Mouse (Mus musculus): ENCODE results near the gene Pnkp.

The Pnkp gene

GRCm38 (mm10) chr7:44853596-44854355 lies 3.2 kb upstream of the Pnkp start:
- DNase-seq, result no peak

- DNase-seq, result peak; percentile 94 to 96
Measured at GRCm38 (mm10) chr7:44854356-44855031, 2.4 kb upstream of the Pnkp start.

- DNase-seq, result no peak
Measured at GRCm38 (mm10) chr7:44855036-44855435, 1.9 kb upstream of the Pnkp start.

GRCm38 (mm10) chr7:44856265-44856916 lies 548 bp upstream of the Pnkp start:
- DNase-seq, result no peak

GRCm38 (mm10) chr7:44857905-44858304 lies 966 bp downstream of the Pnkp start:
- peak in 1 of 2 experiments; percentile 54 for DNase-seq

- DNase-seq, result no peak
Measured at GRCm38 (mm10) chr7:44859896-44860295, 3.0 kb downstream of the Pnkp start.

- DNase-seq, result peak in 1 of 2 experiments; percentile 63
Measured at GRCm38 (mm10) chr7:44860576-44861428, 3.9 kb downstream of the Pnkp start.

- no peak for DNase-seq
Measured at GRCm38 (mm10) chr7:44861429-44861816, 4.5 kb downstream of the Pnkp start.

- DNase-seq, result no peak
Measured at GRCm38 (mm10) chr7:44862434-44862833, 5.5 kb downstream of the Pnkp start.

- no peak for DNase-seq
Measured at GRCm38 (mm10) chr7:44863210-44863609, 6.3 kb downstream of the Pnkp start.

- DNase-seq, result no peak
Measured at GRCm38 (mm10) chr7:44863982-44864494, 7.1 kb downstream of the Pnkp start.

GRCm38 (mm10) chr7:44864595-44865542 lies 7.9 kb downstream of the Pnkp start:
- no peak for DNase-seq

GRCm38 (mm10) chr7:44866276-44867009 lies 9.5 kb downstream of the Pnkp start:
- DNase-seq, result peak; percentile 62 to 79

GRCm38 (mm10) chr7:44867010-44867702 lies 10.2 kb downstream of the Pnkp start:
- no peak for DNase-seq

- DNase-seq, result no peak
Measured at GRCm38 (mm10) chr7:44867802-44868201, 10.9 kb downstream of the Pnkp start.

- DNase-seq, result no peak
Measured at GRCm38 (mm10) chr7:44868465-44868864, 11.5 kb downstream of the Pnkp start.

GRCm38 (mm10) chr7:44868919-44869696 lies 12.2 kb downstream of the Pnkp start:
- DNase-seq, result peak in 1 of 2 experiments; percentile 61

GRCm38 (mm10) chr7:44869697-44870528 lies 13.0 kb downstream of the Pnkp start, which contains the start of gene Ptov1:
Gene Ptov1 (minus strand): TSS chr7:44869788.
- peak; percentile 94 to 96 for DNase-seq

Data from kidney, adult 8-10 months (tissue).